Comparison of ENCODE assay signal across 7 mouse cellular contexts in the genomic region with DNA sequence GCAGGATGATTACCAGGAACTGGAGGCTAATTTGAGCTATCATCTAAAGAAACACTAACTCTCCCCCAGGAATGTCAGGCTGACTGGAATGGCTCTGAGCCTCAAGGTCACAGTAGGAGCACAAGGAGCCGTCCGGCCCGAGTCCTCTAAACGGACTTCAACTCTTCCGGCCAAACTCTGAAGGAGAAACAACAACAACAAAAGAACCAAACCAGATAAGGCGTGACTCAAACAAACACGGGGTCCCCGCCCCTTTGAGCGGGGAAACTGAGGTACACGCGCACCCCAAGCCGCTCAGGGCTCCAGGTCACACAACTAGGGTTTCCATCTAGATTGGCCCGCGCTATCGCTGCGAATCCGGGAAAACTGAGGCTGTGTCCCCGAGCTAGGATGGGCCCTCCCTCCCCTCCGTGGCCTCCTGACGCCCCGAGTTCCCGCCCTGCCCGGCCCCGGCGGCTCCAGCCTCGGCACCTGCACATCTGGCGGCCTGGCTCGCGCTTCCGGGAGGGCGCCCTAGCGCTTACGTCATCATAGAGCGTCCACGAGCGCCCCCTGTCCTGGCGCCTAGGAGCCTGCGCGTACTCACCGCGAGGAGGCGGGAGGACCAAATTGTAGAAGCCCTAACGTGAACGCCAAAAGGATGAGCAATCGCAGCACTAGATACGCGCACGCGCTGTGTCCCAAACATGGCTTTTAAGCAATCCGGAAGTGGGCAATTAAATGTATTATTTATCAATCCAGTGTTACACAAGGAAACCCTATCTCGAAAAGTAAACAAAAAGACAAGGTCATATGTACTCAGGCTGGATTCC. TPM values are rescaled to one million over a fixed set of nuclear protein-coding genes. Genes with fewer than 3 reads are reported as not detected.
DNase-seq lines count a peak whose midpoint lies in the region; ATAC-seq lines count a peak whose summit lies in the region.

No protein-coding gene starts in this region.

- no peaks in the 10 kb centered on the region for H3K9me3 ChIP-seq in limb, embryonic 10.5 days (replicated peaks)
- no peaks in the 10 kb centered on the region for H3K9me3 ChIP-seq in midbrain, embryonic 13.5 days

- H3K27me3 ChIP-seq in limb, embryonic 10.5 days (ENCODE audit: low read depth, poor library complexity, severe bottlenecking), result no peaks in the 10 kb centered on the region
- H3K27me3 ChIP-seq in midbrain, embryonic 13.5 days, result no peaks in the 10 kb centered on the region

- peak overlapping the region; percentile 74 for H3K9ac ChIP-seq in midbrain, embryonic 13.5 days (replicated peaks)

- peak; percentile 89 for ATAC-seq in granulocyte monocyte progenitor cell, adult 5-6 weeks (replicated peaks; ENCODE audit: poor library complexity, severe bottlenecking)
- ATAC-seq in midbrain, embryonic 13.5 days, result peak; percentile 87

- H3K4me3 ChIP-seq in limb, embryonic 10.5 days, result peak overlapping the region; percentile 79
- H3K4me3 ChIP-seq in midbrain, embryonic 13.5 days (replicated peaks), result peak overlapping the region; percentile 66

- peaks cover 20% of the 10 kb centered on the region for H3K4me1 ChIP-seq in limb, embryonic 10.5 days
- H3K4me1 ChIP-seq in midbrain, embryonic 13.5 days (replicated peaks), result peaks cover 29% of the 10 kb centered on the region

- peak; percentile 96 for DNase-seq in adrenal gland, adult 8-10 months
- peak; percentile 95 for DNase-seq in embryo, embryonic 9.5 days (ENCODE audit: extremely low spot score)
- peak; percentile 96 for DNase-seq in kidney, adult 11 months
- peak; percentile 97 for DNase-seq in limb, embryonic 10.5 days (ENCODE audit: low spot score)
- peak; percentile 94 for DNase-seq in spleen, adult 12 weeks (ENCODE audit: low spot score)

- H3K36me3 ChIP-seq in limb, embryonic 10.5 days, result peaks cover 17% of the 10 kb centered on the region
- H3K36me3 ChIP-seq in midbrain, embryonic 13.5 days, result peaks cover 21% of the 10 kb centered on the region

- WGBS in limb, embryonic 10.5 days, result under 1% methylated on average over 49 of the region's 51 CpGs
- under 1% methylated on average over 47 of the region's 51 CpGs for WGBS in midbrain, embryonic 13.5 days

- peak overlapping the region; percentile 81 for H3K4me2 ChIP-seq in midbrain, embryonic 13.5 days (replicated peaks)

- H3K27ac ChIP-seq in limb, embryonic 10.5 days, result peak overlapping the region; percentile 91
- H3K27ac ChIP-seq in midbrain, embryonic 13.5 days, result peak overlapping the region; percentile 81

RNA-seq across cellular contexts. Expression of a gene that starts 4.7 kb away (rescaled TPM):
- total RNA-seq in adrenal gland, adult 8-10 months (2022), result 100 to 1,000 TPM; 352 to 405 (median 379) TPM
- total RNA-seq in granulocyte monocyte progenitor cell, adult 5-6 weeks (2014; fragmentation: Nextera tagmentation), result 113 and 149 TPM in 2 replicates
- 107 and 118 TPM in 2 replicates for total RNA-seq in granulocyte monocyte progenitor cell, adult 5-6 weeks (2017)
- 297 and 310 TPM in 2 replicates for polyA plus RNA-seq in limb, embryonic 10.5 days (2016; fragmentation: Nextera tagmentation; extraction: Ambion mirVana)
- polyA plus RNA-seq in midbrain, embryonic 13.5 days (2015; fragmentation: Nextera tagmentation; extraction: Ambion mirVana), result 370 and 392 TPM in 2 replicates

RNA-seq across cellular contexts. Expression of a gene that starts 5.0 kb away (rescaled TPM):
- total RNA-seq in adrenal gland, adult 8-10 months (2022), result 10 to 100 TPM; 77.1 to 86.6 (median 80.3) TPM
- total RNA-seq in granulocyte monocyte progenitor cell, adult 5-6 weeks (2014; fragmentation: Nextera tagmentation), result 83.7 and 84.5 TPM in 2 replicates
- total RNA-seq in granulocyte monocyte progenitor cell, adult 5-6 weeks (2017), result 68.7 and 74.4 TPM in 2 replicates
- polyA plus RNA-seq in limb, embryonic 10.5 days (2016; fragmentation: Nextera tagmentation; extraction: Ambion mirVana), result 45.4 and 46.6 TPM in 2 replicates
- 44.5 and 48.1 TPM in 2 replicates for polyA plus RNA-seq in midbrain, embryonic 13.5 days (2015; fragmentation: Nextera tagmentation; extraction: Ambion mirVana)

RNA-seq across cellular contexts. Expression of a gene that starts 12.2 kb away (rescaled TPM):
- 1,000 to 10,000 TPM; 1,217 to 1,378 (median 1,304) TPM for total RNA-seq in adrenal gland, adult 8-10 months (2022)
- total RNA-seq in granulocyte monocyte progenitor cell, adult 5-6 weeks (2014; fragmentation: Nextera tagmentation), result 2,675 and 2,799 TPM in 2 replicates
- 3,231 and 3,572 TPM in 2 replicates for total RNA-seq in granulocyte monocyte progenitor cell, adult 5-6 weeks (2017)
- 877 and 996 TPM in 2 replicates for polyA plus RNA-seq in limb, embryonic 10.5 days (2016; fragmentation: Nextera tagmentation; extraction: Ambion mirVana)
- polyA plus RNA-seq in midbrain, embryonic 13.5 days (2015; fragmentation: Nextera tagmentation; extraction: Ambion mirVana), result 680 and 755 TPM in 2 replicates

RNA-seq across cellular contexts. Expression of a gene that starts 16.2 kb away (rescaled TPM):
- total RNA-seq in adrenal gland, adult 8-10 months (2022), result 100 to 1,000 TPM; 126 to 165 (median 148) TPM
- total RNA-seq in granulocyte monocyte progenitor cell, adult 5-6 weeks (2014; fragmentation: Nextera tagmentation), result 21.7 and 30.2 TPM in 2 replicates
- total RNA-seq in granulocyte monocyte progenitor cell, adult 5-6 weeks (2017), result 33.4 and 64.9 TPM in 2 replicates
- polyA plus RNA-seq in limb, embryonic 10.5 days (2016; fragmentation: Nextera tagmentation; extraction: Ambion mirVana), result 126 and 143 TPM in 2 replicates
- 152 and 155 TPM in 2 replicates for polyA plus RNA-seq in midbrain, embryonic 13.5 days (2015; fragmentation: Nextera tagmentation; extraction: Ambion mirVana)

RNA-seq across cellular contexts. Expression of a gene that starts 16.5 kb away (rescaled TPM):
- 10 to 100 TPM; 25.2 to 38.3 (median 30.3) TPM for total RNA-seq in adrenal gland, adult 8-10 months (2022)
- 11.7 and 13.6 TPM in 2 replicates for total RNA-seq in granulocyte monocyte progenitor cell, adult 5-6 weeks (2014; fragmentation: Nextera tagmentation)
- total RNA-seq in granulocyte monocyte progenitor cell, adult 5-6 weeks (2017), result 5.5 and 5.7 TPM in 2 replicates
- polyA plus RNA-seq in limb, embryonic 10.5 days (2016; fragmentation: Nextera tagmentation; extraction: Ambion mirVana), result 20.9 and 26.1 TPM in 2 replicates
- polyA plus RNA-seq in midbrain, embryonic 13.5 days (2015; fragmentation: Nextera tagmentation; extraction: Ambion mirVana), result 17.8 and 18.0 TPM in 2 replicates

Comparison
In these comparisons a context has a peak if more than half of its experiments do, and no peak if none do; other contexts are left out.
1. Peak in every context shown above with its lines: DNase-seq, ATAC-seq, H3K4me3 ChIP-seq and H3K27ac ChIP-seq.